Mouse (Mus musculus) heart, adult 11 months (tissue): ENCODE measurements around the gene Prkcd.
A peak's percentile ranks its signal among the peaks of the same experiment; 100 is the strongest.

ENCODE experiments used
- DNase-seq: peaks from one replicate; pipeline ENCODE4 v3.0.0; 2022

Prkcd gene

GRCm38 (mm10) chr14:30633708-30634107, 7.7 kb upstream of the Prkcd start:
- no peak for DNase-seq

GRCm38 (mm10) chr14:30631834-30632233, 5.8 kb upstream of the Prkcd start:
- peak; percentile 83 for DNase-seq

- DNase-seq, result peak; percentile 97
These were observed 5.0 kb upstream of the Prkcd start for GRCm38 (mm10) chr14:30630811-30631576.

GRCm38 (mm10) chr14:30629839-30630238, 3.8 kb upstream of the Prkcd start:
- DNase-seq, result no peak

GRCm38 (mm10) chr14:30628235-30628634, 2.2 kb upstream of the Prkcd start:
- peak; percentile 89 for DNase-seq

GRCm38 (mm10) chr14:30626756-30627742, 1.0 kb upstream of the Prkcd start:
- peak; percentile 90 for DNase-seq

GRCm38 (mm10) chr14:30625131-30625807, 741 bp downstream of the Prkcd start:
- DNase-seq, result peak; percentile 96

GRCm38 (mm10) chr14:30624277-30624721, 1.7 kb downstream of the Prkcd start:
- DNase-seq, result peak; percentile 89

GRCm38 (mm10) chr14:30622556-30622955, 3.5 kb downstream of the Prkcd start:
- DNase-seq, result no peak

- DNase-seq, result no peak
These were observed 3.9 kb downstream of the Prkcd start for GRCm38 (mm10) chr14:30622130-30622529.

- peak; percentile 97 for DNase-seq
These were observed 5.9 kb downstream of the Prkcd start for GRCm38 (mm10) chr14:30619982-30620578.

- no peak for DNase-seq
These were observed 7.2 kb downstream of the Prkcd start for GRCm38 (mm10) chr14:30618746-30619275.

GRCm38 (mm10) chr14:30616751-30617150, 9.3 kb downstream of the Prkcd start:
- no peak for DNase-seq

- DNase-seq, result no peak
These were observed 12.9 kb downstream of the Prkcd start for GRCm38 (mm10) chr14:30612962-30613715.

GRCm38 (mm10) chr14:30612523-30612922, 13.5 kb downstream of the Prkcd start:
- DNase-seq, result peak; percentile 97

- peak; percentile 96 for DNase-seq
These were observed 15.1 kb downstream of the Prkcd start for GRCm38 (mm10) chr14:30610940-30611339.

GRCm38 (mm10) chr14:30610304-30610703, 15.7 kb downstream of the Prkcd start:
- DNase-seq, result no peak

GRCm38 (mm10) chr14:30609499-30609898, 16.5 kb downstream of the Prkcd start:
- DNase-seq, result no peak

- DNase-seq, result no peak
These were observed 17.8 kb downstream of the Prkcd start for GRCm38 (mm10) chr14:30608176-30608575.

- DNase-seq, result peak; percentile 97
These were observed 18.3 kb downstream of the Prkcd start for GRCm38 (mm10) chr14:30607696-30608095.

- no peak for DNase-seq
These were observed 19.2 kb downstream of the Prkcd start for GRCm38 (mm10) chr14:30606817-30607216.
